Mouse (Mus musculus) frontal cortex, postnatal 36 days (tissue): ENCODE measurements around the gene Rtraf.
A peak's percentile ranks its signal among the peaks of the same experiment; 100 is the strongest.
"Not testable (repeated sequence)": the region's sequence is repeated elsewhere in the genome, so short reads cannot be mapped to it uniquely, and the experiment has no call there.

Experiments
- DNase-seq, 2 experiments: peaks; one replicate each; pipeline ENCODE4 v3.0.0; 2022; ENCODE audit warnings: low spot score in 2 of 2

Rtraf gene

DNA sequence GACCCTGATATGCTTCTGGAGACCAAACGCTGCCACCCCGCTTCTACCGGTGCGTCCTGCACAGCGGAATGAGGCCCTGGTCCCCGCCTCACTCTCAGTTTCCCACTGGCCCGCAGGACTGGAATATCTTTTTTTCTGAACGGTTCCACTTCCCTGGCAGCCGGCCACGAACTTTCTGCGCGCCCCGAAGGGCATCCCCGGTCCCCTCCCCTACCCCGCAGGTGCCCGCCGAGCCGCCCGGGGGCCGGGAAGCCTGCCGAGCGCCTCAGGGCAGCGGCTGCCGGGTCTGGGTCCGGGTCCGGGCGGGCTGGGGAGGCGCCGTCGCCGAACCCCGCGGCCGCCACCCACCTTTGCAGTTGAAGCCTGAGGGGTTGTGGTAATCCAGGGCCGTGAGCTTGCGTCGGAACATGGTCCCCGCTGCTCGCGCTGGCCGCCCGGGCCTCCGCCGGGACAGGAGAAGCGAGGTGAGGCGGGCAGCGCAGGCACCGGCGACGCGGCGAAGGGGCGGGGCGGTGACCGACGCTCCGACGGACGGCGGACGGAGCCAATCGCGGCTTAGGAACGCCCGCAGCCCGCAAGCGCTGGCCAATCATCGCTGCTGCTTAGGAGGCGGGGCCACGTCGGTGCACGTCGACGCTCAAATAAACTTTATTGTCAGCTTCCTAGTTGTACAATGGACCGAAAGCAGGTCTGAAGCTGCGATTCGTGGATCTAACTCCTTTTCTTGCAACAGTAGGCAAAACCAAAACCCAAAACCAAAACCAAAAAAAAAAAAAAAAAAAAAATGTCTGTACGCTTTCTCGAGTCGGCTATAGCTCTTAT lies at the start of gene Rtraf:
Rtraf (minus strand) TSS at position 504 of the 822 bp plus-strand sequence.
- DNase-seq: peak; percentile 86 to 92

DNA sequence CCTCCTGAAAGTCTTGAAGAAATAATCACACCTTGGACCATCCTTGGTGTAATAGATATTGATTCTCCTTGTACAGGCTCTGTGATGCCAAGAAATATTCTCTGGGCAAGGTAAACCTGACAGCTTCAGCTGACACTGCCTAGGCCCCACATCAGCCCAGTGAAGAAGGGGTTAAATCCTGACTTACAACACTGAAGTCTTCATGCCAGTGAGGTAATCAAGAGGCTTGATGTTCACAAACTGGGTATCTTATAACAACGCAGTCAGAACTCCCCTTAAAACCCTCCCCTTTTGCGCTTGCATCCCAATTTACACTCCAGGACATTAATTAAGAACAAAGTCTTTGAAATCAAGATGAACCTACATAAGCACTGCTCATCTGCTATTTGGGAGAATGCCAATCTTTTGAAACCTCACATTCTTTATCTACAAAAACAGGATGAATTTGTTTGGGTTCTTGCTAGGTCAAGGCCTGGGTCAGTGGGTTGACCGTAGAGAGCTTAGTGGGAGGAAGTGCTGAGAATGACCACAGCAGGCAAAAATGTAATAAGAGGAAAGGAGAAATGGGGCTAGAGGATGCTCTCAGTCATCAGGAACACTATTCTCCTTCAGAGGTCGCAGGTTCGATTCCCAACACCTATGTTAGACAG lies 43.8 kb upstream of the Rtraf start:
- no peak for DNase-seq

DNA sequence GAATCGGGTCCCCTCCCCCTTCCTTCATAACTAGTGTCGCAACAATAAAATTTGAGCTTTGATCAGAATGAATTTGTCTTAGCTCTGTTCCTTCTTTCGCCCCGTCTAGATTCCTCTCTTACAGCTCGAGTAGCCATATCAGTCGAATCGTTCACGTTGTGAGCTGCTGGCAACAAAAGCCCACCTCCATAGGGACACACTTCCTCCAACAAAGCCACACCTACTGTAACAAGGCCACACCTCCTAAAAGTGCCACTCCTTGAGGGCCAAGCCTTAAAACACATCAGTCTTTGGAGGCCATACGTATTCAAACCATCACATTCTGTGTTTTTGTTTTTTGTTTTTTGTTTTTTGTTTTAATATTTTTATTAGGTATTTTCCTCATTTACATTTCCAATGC lies 41.5 kb upstream of the Rtraf start:
- not testable (repeated sequence) for DNase-seq

DNA sequence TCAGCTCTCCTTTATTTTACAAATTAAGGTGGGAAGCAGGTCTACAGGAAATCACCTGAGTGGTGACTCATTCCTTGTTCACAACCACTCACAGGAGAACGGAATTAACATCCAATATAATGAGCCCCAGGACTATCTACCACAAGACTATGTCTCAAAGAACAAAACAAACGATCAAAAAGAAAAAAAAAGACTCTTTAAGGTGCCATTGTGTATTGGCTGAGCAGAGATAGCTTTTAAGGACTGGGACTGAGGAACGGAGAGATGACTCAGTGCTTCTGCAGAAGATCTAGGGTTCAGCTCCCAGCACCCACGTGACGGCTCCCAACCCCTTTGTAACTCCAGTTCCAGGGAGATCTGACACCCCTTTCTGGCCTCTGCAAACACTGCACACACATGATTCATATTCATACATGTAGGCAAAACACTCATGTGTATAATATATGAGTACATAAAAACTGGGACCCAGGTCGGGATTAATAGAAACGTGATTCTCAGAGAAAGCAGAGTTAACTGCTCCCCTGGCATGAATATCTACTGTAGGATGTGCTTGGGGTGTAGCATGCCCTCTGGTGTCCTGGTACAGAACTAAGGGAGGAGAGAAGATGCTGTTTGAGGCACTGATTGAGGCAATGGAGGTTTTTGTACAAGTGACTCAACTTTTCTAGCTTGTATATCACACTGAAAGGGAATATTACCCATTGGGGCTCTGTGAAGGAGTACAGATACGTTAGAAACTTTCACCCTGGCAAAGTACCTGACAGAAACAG lies 37.9 kb upstream of the Rtraf start:
- DNase-seq: no peak

DNA sequence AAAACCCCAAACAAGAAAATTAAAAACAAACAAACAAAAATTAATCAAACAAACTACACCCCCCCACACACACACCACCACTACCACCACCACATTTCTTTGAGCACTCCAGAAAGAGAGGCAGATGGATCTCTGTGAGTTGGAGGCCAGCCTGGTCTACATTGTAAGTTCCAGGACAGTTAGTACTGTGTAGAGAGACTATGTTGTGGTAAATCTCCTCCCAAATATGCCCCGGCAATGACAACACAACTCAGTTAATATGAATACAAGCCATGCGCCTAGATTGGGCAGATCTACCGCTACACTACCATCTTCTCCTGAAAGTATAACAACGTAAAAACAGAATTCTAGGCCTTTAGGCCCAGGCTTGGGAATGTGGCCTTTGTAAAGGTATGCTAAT lies 36.7 kb upstream of the Rtraf start:
- no peak for DNase-seq

GRCm38 (mm10) chr14:19858808-19859776 lies 35.5 kb upstream of the Rtraf start:
- peak; percentile 64 to 71 for DNase-seq

DNA sequence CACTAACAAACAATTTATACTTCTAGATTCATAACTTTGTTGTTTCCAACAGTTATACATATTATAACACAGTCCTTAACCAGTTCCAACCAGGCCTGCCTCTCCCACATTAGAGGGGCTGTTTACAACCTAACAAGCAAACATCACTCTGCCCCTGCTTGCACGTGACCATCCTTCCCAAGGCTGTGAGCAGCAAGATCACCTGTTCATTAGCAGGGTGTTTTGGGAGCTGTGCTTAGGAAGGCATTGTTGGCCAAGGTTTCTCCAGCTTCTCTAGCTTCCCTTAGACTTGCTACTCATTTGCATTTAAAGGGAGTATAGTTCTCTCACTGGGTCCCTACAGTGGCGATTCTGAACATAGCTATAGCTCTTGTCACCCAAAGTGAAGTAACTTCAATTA lies 34.7 kb upstream of the Rtraf start:
- DNase-seq: no peak

GRCm38 (mm10) chr14:19853471-19853870 lies 29.8 kb upstream of the Rtraf start:
- DNase-seq: no peak

- DNase-seq: peak; percentile 71 to 83
These were observed 16.1 kb upstream of the Rtraf start for GRCm38 (mm10) chr14:19839600-19840332.

DNA sequence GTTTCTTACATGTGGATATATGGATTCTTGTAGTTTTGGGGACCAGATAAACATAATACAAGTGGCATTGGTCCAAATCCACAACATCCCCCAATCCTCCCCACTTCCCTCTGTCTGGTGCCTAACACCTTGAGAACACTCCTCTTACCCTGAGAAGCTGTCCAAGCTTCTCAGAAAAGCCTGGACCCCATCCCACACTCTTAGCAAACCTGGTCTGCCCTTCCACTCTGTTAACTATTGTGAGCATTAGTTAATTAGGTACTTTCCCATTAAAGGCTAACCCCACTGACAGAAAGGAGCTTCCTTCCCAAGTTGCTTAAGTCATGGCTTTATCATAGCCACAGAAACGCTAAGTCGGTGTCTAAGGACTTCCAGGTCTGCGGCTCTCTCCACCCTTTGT lies 12.7 kb upstream of the Rtraf start:
- DNase-seq: no peak

DNA sequence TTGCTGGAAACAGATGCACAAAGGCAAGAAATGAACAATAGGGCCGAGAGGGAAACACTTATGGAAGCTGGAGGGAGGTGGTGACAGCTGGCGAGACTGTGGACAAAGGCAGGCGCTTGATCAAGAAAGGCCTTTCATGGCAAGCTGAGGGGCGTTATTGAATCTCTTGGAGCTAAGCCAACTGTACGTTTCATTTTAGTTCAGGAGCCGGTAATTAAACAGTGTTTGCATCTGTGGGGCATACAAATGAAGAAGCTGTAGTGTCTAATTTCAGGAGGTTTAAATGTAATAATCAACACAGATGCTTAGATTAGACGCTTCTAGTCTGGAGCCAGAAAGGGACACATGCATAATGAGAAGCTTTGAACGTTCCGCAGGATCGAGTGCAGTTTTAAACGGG lies 1.9 kb upstream of the Rtraf start:
- no peak for DNase-seq

DNA sequence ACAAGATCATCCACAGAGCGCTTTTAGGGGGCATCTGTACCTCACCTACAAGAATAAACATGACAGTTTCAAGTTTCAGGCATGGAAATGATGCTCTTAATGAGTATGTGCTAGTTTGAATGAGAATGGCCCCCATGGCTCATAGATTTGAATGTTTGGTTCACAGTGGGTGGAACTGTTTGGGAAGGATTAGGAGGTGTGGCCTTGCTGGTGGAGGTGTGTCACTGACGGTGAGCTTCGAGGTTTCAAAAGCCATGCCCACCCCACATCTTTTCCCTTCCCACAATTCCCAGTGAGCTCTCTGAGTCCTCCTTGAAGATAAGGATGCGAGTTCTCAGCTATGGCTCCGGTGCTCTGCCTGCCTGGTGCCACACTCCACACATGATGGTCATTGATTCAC lies 1.9 kb downstream of the Rtraf start:
- DNase-seq: no peak

- DNase-seq: peak; percentile 78 to 90
These were observed 5.7 kb downstream of the Rtraf start for GRCm38 (mm10) chr14:19817949-19818348.

GRCm38 (mm10) chr14:19813061-19813460 lies 10.6 kb downstream of the Rtraf start:
- DNase-seq: no peak

DNA sequence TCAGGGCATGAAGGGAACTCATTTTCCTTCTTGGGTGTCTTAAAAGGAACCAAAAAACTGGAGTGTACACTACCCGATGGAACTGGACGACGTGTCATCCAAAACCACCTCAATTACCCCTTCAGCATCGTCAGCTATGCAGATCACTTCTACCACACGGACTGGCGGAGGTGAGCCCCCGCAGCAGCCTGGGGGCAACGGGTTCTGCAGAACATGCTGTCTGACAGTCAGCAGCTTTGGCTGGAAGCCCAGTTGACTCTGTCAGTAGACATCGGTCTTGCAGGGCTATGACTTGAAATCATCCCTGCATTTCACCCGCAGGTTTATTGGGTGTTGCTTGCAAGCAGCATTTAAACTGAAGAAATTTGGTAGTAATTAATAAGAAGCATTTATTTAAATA lies 13.7 kb downstream of the Rtraf start:
- DNase-seq: no peak

- no peak for DNase-seq
These were observed 15.8 kb downstream of the Rtraf start for GRCm38 (mm10) chr14:19807858-19808257.

DNA sequence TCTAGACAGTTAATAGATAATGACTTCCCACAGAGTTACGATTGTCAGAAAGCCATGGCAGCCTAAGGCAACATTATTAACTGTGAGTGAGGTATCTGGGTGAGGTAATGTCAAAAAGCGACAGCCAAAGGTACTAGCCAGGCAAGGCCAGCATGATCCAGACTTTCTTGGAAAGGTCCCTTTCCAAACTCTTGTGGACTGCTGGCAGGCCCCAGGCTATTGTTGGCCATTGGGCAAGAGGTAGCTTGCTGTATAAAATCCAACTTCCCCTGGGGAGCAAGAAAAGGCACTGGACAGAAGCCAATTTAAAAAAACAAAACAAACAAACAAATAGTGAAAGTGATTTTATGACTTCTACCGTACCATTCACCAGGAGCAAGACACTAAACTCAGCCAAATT lies 16.3 kb downstream of the Rtraf start:
- DNase-seq: no peak

- DNase-seq: no peak
These were observed 20.0 kb downstream of the Rtraf start for GRCm38 (mm10) chr14:19803623-19804022.

- no peak for DNase-seq
These were observed 20.4 kb downstream of the Rtraf start for GRCm38 (mm10) chr14:19803222-19803621.

DNA sequence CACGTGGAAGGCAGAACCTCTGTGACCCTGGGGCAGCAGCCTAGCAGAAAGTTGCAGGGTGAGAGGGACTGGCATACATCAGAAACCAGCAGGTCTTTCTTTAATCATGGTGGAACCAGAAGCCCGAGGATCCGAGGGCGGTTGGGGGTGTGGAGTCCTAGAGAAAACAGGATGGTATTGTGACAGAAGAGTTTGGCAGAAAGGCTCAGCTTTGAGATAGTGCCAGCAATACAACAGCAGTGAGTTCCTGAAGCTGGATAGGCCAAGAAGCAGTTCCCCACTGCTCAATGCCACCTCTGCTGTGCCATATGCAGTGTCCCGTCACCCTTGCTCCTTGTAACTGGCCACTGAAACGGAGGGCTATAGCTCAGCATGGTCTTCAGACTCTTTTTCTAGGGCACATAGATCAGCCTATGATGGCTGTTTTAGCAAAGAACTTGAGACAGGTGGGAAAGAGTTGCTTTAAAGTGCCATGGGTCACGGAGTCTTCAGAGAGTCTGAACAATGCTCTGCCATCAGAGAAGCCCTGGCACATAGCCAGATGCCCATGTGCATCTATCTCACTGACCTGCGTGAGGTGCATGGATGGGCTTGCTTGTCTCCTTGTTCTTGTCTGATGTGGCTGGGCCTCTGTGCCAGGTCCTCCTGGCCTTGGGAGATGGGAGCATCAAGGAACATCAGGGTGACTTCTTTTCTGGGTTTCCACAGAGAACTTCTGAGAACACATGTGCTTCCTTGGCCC lies 22.0 kb downstream of the Rtraf start:
- peak in 1 of 2 experiments; percentile 19 for DNase-seq
